Mouse (Mus musculus): ENCODE results near the gene Anks6. TPM values are rescaled to one million over a fixed set of nuclear protein-coding genes. Genes with fewer than 3 reads are reported as not detected.

The Anks6 gene
- polyA plus RNA-seq, 1 experiment from 2014 or later = 3.0 TPM

- no peaks in the 10 kb centered on the region for H3K27me3 ChIP-seq (replicated peaks; ENCODE audit: control insufficient read depth, insufficient read depth, low read length)
- H3K4me2 ChIP-seq (ENCODE audit: low read length) = no peak overlapping the region
- H3K4me3 ChIP-seq (ENCODE audit: low read length) = no peak overlapping the region
- no peak overlapping the region for H3K9ac ChIP-seq (ENCODE audit: low read depth, low read length)
- H3K4me1 ChIP-seq (ENCODE audit: control insufficient read depth, insufficient read depth, low read depth, low read length) = peaks cover 14% of the 10 kb centered on the region
- H3K9me3 ChIP-seq (ENCODE audit: control insufficient read depth, low read length) = no peaks in the 10 kb centered on the region
- ATAC-seq = no peak
- 84% methylated on average over 16 of the region's 16 CpGs for WGBS
- no peaks in the 10 kb centered on the region for H3K36me3 ChIP-seq (ENCODE audit: control insufficient read depth, insufficient read depth, low read length)
- no peak overlapping the region for H3K27ac ChIP-seq (ENCODE audit: low read depth, low read length)
Observed at GRCm38 (mm10) chr4:47049216-47049615, 8.0 kb downstream of the Anks6 start.

GRCm38 (mm10) chr4:47047765-47048164 is 9.5 kb downstream of the Anks6 start:
- no peak overlapping the region for H3K4me2 ChIP-seq (ENCODE audit: low read length)
- 79% methylated on average over 4 of the region's 4 CpGs for WGBS
- H3K36me3 ChIP-seq (ENCODE audit: control insufficient read depth, insufficient read depth, low read length) = peaks cover 3% of the 10 kb centered on the region; the same call in 1 of the 2 replicates
- H3K9me3 ChIP-seq (ENCODE audit: control insufficient read depth, low read length) = no peaks in the 10 kb centered on the region
- no peaks in the 10 kb centered on the region for H3K27me3 ChIP-seq (replicated peaks; ENCODE audit: control insufficient read depth, insufficient read depth, low read length)
- no peak overlapping the region for H3K4me3 ChIP-seq (ENCODE audit: low read length)
- H3K4me1 ChIP-seq (ENCODE audit: control insufficient read depth, insufficient read depth, low read depth, low read length) = peaks cover 14% of the 10 kb centered on the region
- no peak for ATAC-seq
- H3K9ac ChIP-seq (ENCODE audit: low read depth, low read length) = no peak overlapping the region
- no peak overlapping the region for H3K27ac ChIP-seq (ENCODE audit: low read depth, low read length)

- peaks cover 13% of the 10 kb centered on the region for H3K4me1 ChIP-seq (ENCODE audit: control insufficient read depth, insufficient read depth, low read depth, low read length)
- H3K9me3 ChIP-seq (ENCODE audit: control insufficient read depth, low read length) = no peaks in the 10 kb centered on the region
- H3K36me3 ChIP-seq (ENCODE audit: control insufficient read depth, insufficient read depth, low read length) = peaks cover 3% of the 10 kb centered on the region; the same call in 1 of the 2 replicates
- no peak overlapping the region for H3K9ac ChIP-seq (ENCODE audit: low read depth, low read length)
- 87% methylated on average over 6 of the region's 6 CpGs for WGBS
- no peak overlapping the region for H3K27ac ChIP-seq (ENCODE audit: low read depth, low read length)
- H3K4me2 ChIP-seq (ENCODE audit: low read length) = no peak overlapping the region
- H3K27me3 ChIP-seq (replicated peaks; ENCODE audit: control insufficient read depth, insufficient read depth, low read length) = no peaks in the 10 kb centered on the region
- no peak overlapping the region for H3K4me3 ChIP-seq (ENCODE audit: low read length)
- no peak for ATAC-seq
Observed at GRCm38 (mm10) chr4:47046974-47047373, 10.3 kb downstream of the Anks6 start.

GRCm38 (mm10) chr4:47043866-47044265 is 13.4 kb downstream of the Anks6 start:
- H3K9me3 ChIP-seq (ENCODE audit: control insufficient read depth, low read length) = no peaks in the 10 kb centered on the region
- H3K4me3 ChIP-seq (ENCODE audit: low read length) = no peak overlapping the region
- H3K27me3 ChIP-seq (replicated peaks; ENCODE audit: control insufficient read depth, insufficient read depth, low read length) = no peaks in the 10 kb centered on the region
- no peak overlapping the region for H3K27ac ChIP-seq (ENCODE audit: low read depth, low read length)
- WGBS = 91% methylated on average over 9 of the region's 9 CpGs
- no peak for ATAC-seq
- no peak overlapping the region for H3K4me2 ChIP-seq (ENCODE audit: low read length)
- peaks cover 16% of the 10 kb centered on the region for H3K36me3 ChIP-seq (ENCODE audit: control insufficient read depth, insufficient read depth, low read length)
- no peak overlapping the region for H3K9ac ChIP-seq (ENCODE audit: low read depth, low read length)
- H3K4me1 ChIP-seq (ENCODE audit: control insufficient read depth, insufficient read depth, low read depth, low read length) = no peaks in the 10 kb centered on the region

GRCm38 (mm10) chr4:47039586-47039985 is 17.6 kb downstream of the Anks6 start:
- Histone ChIP-seq H3K9me3 (ENCODE audit: control insufficient read depth, low read length) (no peaks in the 10 kb centered on the region), H3K27me3 (replicated peaks; ENCODE audit: control insufficient read depth, insufficient read depth, low read length) (no peaks in the 10 kb centered on the region), H3K27ac (ENCODE audit: low read depth, low read length) (no peak overlapping the region), H3K4me3 (ENCODE audit: low read length) (no peak overlapping the region), H3K36me3 (ENCODE audit: control insufficient read depth, insufficient read depth, low read length) (peaks cover 21% of the 10 kb centered on the region), H3K4me1 (ENCODE audit: control insufficient read depth, insufficient read depth, low read depth, low read length) (no peaks in the 10 kb centered on the region), H3K9ac (ENCODE audit: low read depth, low read length) (no peak overlapping the region), H3K4me2 (ENCODE audit: low read length) (no peak overlapping the region)
- 89% methylated on average over 10 of the region's 10 CpGs for WGBS
- ATAC-seq = no peak

- WGBS = 14% methylated on average over 5 of the region's 5 CpGs
Observed at GRCm38 (mm10) chr4:47037321-47037657, 19.9 kb downstream of the Anks6 start.

GRCm38 (mm10) chr4:47036486-47037320 is 20.5 kb downstream of the Anks6 start:
- Histone ChIP-seq H3K4me2 (ENCODE audit: low read length) (no peak overlapping the region), H3K9ac (ENCODE audit: low read depth, low read length) (no peak overlapping the region), H3K4me3 (ENCODE audit: low read length) (no peak overlapping the region), H3K9me3 (ENCODE audit: control insufficient read depth, low read length) (no peaks in the 10 kb centered on the region), H3K27ac (ENCODE audit: low read depth, low read length) (no peak overlapping the region), H3K4me1 (ENCODE audit: control insufficient read depth, insufficient read depth, low read depth, low read length) (no peaks in the 10 kb centered on the region), H3K36me3 (ENCODE audit: control insufficient read depth, insufficient read depth, low read length) (peaks cover 21% of the 10 kb centered on the region; the same call in 1 of the 2 replicates), H3K27me3 (replicated peaks; ENCODE audit: control insufficient read depth, insufficient read depth, low read length) (no peaks in the 10 kb centered on the region)
- 42% methylated on average over 13 of the region's 13 CpGs for WGBS
- peak; percentile 63 for ATAC-seq

More at GRCm38 (mm10) chr4:47037321-47037657, 19.9 kb downstream of the Anks6 start:
- no peak overlapping the region for H3K9ac ChIP-seq (ENCODE audit: low read depth, low read length)
- peak; percentile 63 for ATAC-seq
- H3K36me3 ChIP-seq (ENCODE audit: control insufficient read depth, insufficient read depth, low read length) = peaks cover 21% of the 10 kb centered on the region; the same call in 1 of the 2 replicates
- H3K27ac ChIP-seq (ENCODE audit: low read depth, low read length) = no peak overlapping the region
- no peaks in the 10 kb centered on the region for H3K27me3 ChIP-seq (replicated peaks; ENCODE audit: control insufficient read depth, insufficient read depth, low read length)
- no peak overlapping the region for H3K4me2 ChIP-seq (ENCODE audit: low read length)
- no peak overlapping the region for H3K4me3 ChIP-seq (ENCODE audit: low read length)
- H3K9me3 ChIP-seq (ENCODE audit: control insufficient read depth, low read length) = no peaks in the 10 kb centered on the region
- H3K4me1 ChIP-seq (ENCODE audit: control insufficient read depth, insufficient read depth, low read depth, low read length) = no peaks in the 10 kb centered on the region

DNA sequence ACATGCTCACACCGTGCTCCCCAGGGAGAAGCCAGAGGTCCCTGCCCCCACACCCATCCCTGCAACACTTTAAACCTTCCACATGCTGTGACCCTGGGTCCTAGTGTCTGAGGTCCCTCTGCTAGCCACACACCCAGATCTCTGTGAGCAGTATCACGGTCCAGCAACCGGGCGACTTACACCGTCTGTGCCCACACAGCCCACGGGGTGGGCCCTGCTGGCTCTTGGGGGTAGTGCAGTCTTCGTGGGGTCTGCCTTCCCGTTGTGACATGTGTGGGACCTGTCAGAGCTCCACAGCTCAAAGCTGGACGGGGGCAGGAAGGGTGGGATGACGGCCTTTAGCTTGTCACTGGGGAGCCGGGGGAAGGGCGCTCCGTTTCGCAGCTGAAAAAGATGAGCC is 21.7 kb downstream of the Anks6 start:
- WGBS = 69% methylated on average over 14 of the region's 14 CpGs
- H3K4me2 ChIP-seq (ENCODE audit: low read length) = no peak overlapping the region
- no peak for ATAC-seq

DNA sequence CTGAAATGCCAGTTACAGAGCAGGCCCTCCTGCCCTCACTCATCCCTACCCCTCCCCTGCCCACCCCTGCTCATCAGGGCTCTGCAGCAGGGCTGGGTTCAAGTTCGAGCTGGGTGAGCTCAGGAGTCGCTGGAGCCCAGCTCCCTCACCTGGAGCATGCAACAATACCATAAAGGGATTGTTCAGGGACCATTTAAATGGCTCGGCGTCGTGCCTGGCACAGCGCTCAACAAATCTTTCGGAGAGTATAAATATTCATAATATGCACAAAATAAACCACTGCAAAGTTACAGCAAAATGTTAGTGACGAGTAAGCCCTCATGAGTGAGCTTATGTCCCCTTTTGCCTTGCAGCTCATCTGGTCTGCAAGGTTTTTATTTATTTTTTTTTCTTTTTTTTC is 25.1 kb downstream of the Anks6 start:
- H3K4me2 ChIP-seq (ENCODE audit: low read length) = no peak overlapping the region
- ATAC-seq = no peak
- peaks cover 4% of the 10 kb centered on the region; the same call in 1 of the 2 replicates for H3K36me3 ChIP-seq (ENCODE audit: control insufficient read depth, insufficient read depth, low read length)
- no peaks in the 10 kb centered on the region for H3K9me3 ChIP-seq (ENCODE audit: control insufficient read depth, low read length)
- no peaks in the 10 kb centered on the region for H3K27me3 ChIP-seq (replicated peaks; ENCODE audit: control insufficient read depth, insufficient read depth, low read length)
- H3K4me3 ChIP-seq (ENCODE audit: low read length) = no peak overlapping the region
- no peaks in the 10 kb centered on the region for H3K4me1 ChIP-seq (ENCODE audit: control insufficient read depth, insufficient read depth, low read depth, low read length)
- H3K27ac ChIP-seq (ENCODE audit: low read depth, low read length) = no peak overlapping the region
- no peak overlapping the region for H3K9ac ChIP-seq (ENCODE audit: low read depth, low read length)
- 86% methylated on average over 8 of the region's 8 CpGs for WGBS

More for the DNA sequence above, 21.7 kb downstream of the Anks6 start:
- H3K9ac ChIP-seq (ENCODE audit: low read depth, low read length) = no peak overlapping the region
- H3K4me3 ChIP-seq (ENCODE audit: low read length) = no peak overlapping the region
- H3K36me3 ChIP-seq (ENCODE audit: control insufficient read depth, insufficient read depth, low read length) = peaks cover 19% of the 10 kb centered on the region; the same call in 1 of the 2 replicates
- no peak overlapping the region for H3K27ac ChIP-seq (ENCODE audit: low read depth, low read length)
- H3K4me1 ChIP-seq (ENCODE audit: control insufficient read depth, insufficient read depth, low read depth, low read length) = no peaks in the 10 kb centered on the region
- no peaks in the 10 kb centered on the region for H3K27me3 ChIP-seq (replicated peaks; ENCODE audit: control insufficient read depth, insufficient read depth, low read length)
- no peaks in the 10 kb centered on the region for H3K9me3 ChIP-seq (ENCODE audit: control insufficient read depth, low read length)

Measured in hindbrain, embryonic 16.5 days (tissue).